27 mouse cellular contexts compared by ENCODE assay signal in genomic region chr3:117087646-117088045, GRCm38 (mm10).
DNase-seq lines count a peak whose midpoint lies in the region; ATAC-seq and TF ChIP-seq lines count a peak whose summit lies in the region.
"Had no signal": no experiment of that assay in that cellular context is flagged by ENCODE, and none has a peak within 500 bp of the region (broad histone marks: within the 10 kb centered on the region; RNA-seq: fewer than 3 reads in every experiment).

No protein-coding gene starts in this region.

- CTCF ChIA-PET in Patski (lab: Charles Lee), result interaction anchor here (1.3 to 1.4 kb wide), 2 partner anchors 49 to 136 kb away, joined by 3 read pairs; no protein-coding TSS in a partner anchor

- intact Hi-C loops in left cerebral cortex, postnatal 36 days (cut with DNase I), result no loop called here

- H3K27me3 ChIP-seq in Patski, result no peaks in the 10 kb centered on the region
- H3K27me3 ChIP-seq: forebrain, embryonic 13.5 days; heart, embryonic 15.5 days; hindbrain, embryonic 12.5 days; intestine, embryonic 15.5 days; neural tube, embryonic 12.5 days; stomach, embryonic 15.5 days had no signal

- POLR2A ChIA-PET in Patski (lab: Charles Lee), result no interaction called here

- no peak for TF ChIP-seq CTCF in Patski (IDR thresholded peaks at IDR 0.05)

- DNase-seq in left cerebral cortex, adult 11 months (ENCODE audit: low spot score), result peak; percentile 13
- no peak for DNase-seq in left cerebral cortex, postnatal 36 days (ENCODE audit: low spot score in 2 of 2)
- DNase-seq in right cerebral cortex, adult 18-20 months, result peak; percentile 10
- no peak for DNase-seq in right cerebral cortex, postnatal 4 days
- no peak for DNase-seq in Patski (ENCODE audit: low read depth, low spot score)
- DNase-seq: adrenal gland, adult 8-10 months; B cell, adult 2 months; cerebellum, adult 11 months; cerebellum, adult 9-10 months; cerebellum, postnatal 36 days; gastrocnemius, postnatal 25 days; heart, adult 11 months; kidney, adult 8-10 months; kidney, postnatal 4 days; liver; right cerebral cortex, postnatal 14 days; thymus, postnatal 14 days had no signal

- in situ Hi-C loops in Patski (cut with MboI; ENCODE audit: low pct_unique_long_range_greater_than_20kb), result no loop called here

- peak; percentile 37 for ATAC-seq in Patski
- ATAC-seq in megakaryocyte, adult 5-6 weeks (ENCODE audit: poor library complexity, severe bottlenecking), result no peak
- no peak for ATAC-seq in CD4-positive, CD25-positive, alpha-beta regulatory T cell, adult 4 months
- ATAC-seq: activated CD4-positive, CD25-positive, alpha-beta regulatory T cell, adult 4 months; forebrain, embryonic 13.5 days; hindbrain, postnatal 0 days; intestine, embryonic 15.5 days had no signal

Comparison
In these comparisons a context has a peak if more than half of its experiments do, and no peak if none do; other contexts are left out.
1. DNase-seq: peak in left cerebral cortex, adult 11 months (single experiment) and right cerebral cortex, adult 18-20 months (single experiment); none in left cerebral cortex, postnatal 36 days (0 of 2), right cerebral cortex, postnatal 4 days (single experiment) and Patski (single experiment).